Mouse (Mus musculus) hindbrain, embryonic 12.5 days (tissue): ENCODE data around the gene Bbs2. TPM values are rescaled to one million over a fixed set of nuclear protein-coding genes. Genes with fewer than 3 reads are reported as not detected.
"Not testable (repeated sequence)": the region's sequence is repeated elsewhere in the genome, so short reads cannot be mapped to it uniquely, and the experiment has no call there.

Experiments
- ATAC-seq: fragments of 200-750 bp; cut with Nextera tagmentation; 2 replicates; pipeline ENCODE4 v1.8.0; 2017; ENCODE audit warnings: moderate TSS enrichment; ENCODE audit not compliant: low FRiP score
- H3K27ac ChIP-seq: fragments of 300-500 bp; sonication (generic); 2 replicates; pipeline ENCODE4 v1.5.1; 2016; ENCODE audit warnings: mild to moderate bottlenecking
- H3K27me3 ChIP-seq: fragments of 300-500 bp; sonication (generic); 2 replicates; pipeline ENCODE4 v1.6.1; 2016; ENCODE audit warnings: mild to moderate bottlenecking
- H3K36me3 ChIP-seq: fragments of 300-500 bp; sonication (generic); 2 replicates; pipeline ENCODE4 v1.6.1; 2016; ENCODE audit warnings: mild to moderate bottlenecking
- H3K4me1 ChIP-seq: fragments of 300-500 bp; sonication (generic); 2 replicates; pipeline ENCODE4 v1.6.1; 2016
- H3K4me2 ChIP-seq: fragments of 300-500 bp; sonication (generic); replicated peaks from 2 replicates; pipeline ENCODE4 v1.6.1; 2016; ENCODE audit warnings: mild to moderate bottlenecking
- H3K4me3 ChIP-seq: fragments of 300-500 bp; sonication (generic); 2 replicates; pipeline ENCODE4 v1.5.1; 2016; ENCODE audit warnings: mild to moderate bottlenecking
- H3K9ac ChIP-seq: fragments of 300-500 bp; sonication (generic); 2 replicates; pipeline ENCODE4 v1.6.1; 2016; ENCODE audit warnings: mild to moderate bottlenecking, moderate library complexity
- H3K9me3 ChIP-seq: fragments of 300-500 bp; sonication (generic); replicated peaks from 2 replicates; pipeline ENCODE4 v1.6.1; 2016; ENCODE audit warnings: mild to moderate bottlenecking
- WGBS: fragments of 180-500 bp; shearing (Covaris S2); methylation state at CpG from one replicate; pipeline ENCODE4 v1.1.7; 2016; 5-methylcytosine and 5-hydroxymethylcytosine counted together
- polyA plus RNA-seq: library from polyadenylated mRNA; unstranded; fragments of >200 nt; fragmentation: Nextera tagmentation; extraction: Ambion mirVana; gene quantifications from 2 replicates; pipeline ENCODE4 v1.2.1, GENCODE M21; 2016

Gene Bbs2
- polyA plus RNA-seq = 22.9 and 23.4 TPM in 2 replicates

- H3K4me1 ChIP-seq = peaks cover 14% of the 10 kb centered on the region
- ATAC-seq = peak; percentile 99
- no peaks in the 10 kb centered on the region for H3K9me3 ChIP-seq
- H3K4me2 ChIP-seq = peak within 1 kb of the TSS; percentile 66
- no peaks in the 10 kb centered on the region for H3K36me3 ChIP-seq
- 2% methylated on average over 61 of the region's 61 CpGs for WGBS
- peak within 1 kb of the TSS; percentile 98 for H3K27ac ChIP-seq
- peak within 1 kb of the TSS; percentile 64 for H3K4me3 ChIP-seq
- H3K27me3 ChIP-seq = no peaks in the 10 kb centered on the region
- peak within 1 kb of the TSS; percentile 78 for H3K9ac ChIP-seq
These were observed at the start of gene Bbs2 for GRCm38 (mm10) chr8:94098081-94098974. TSS of gene Bbs2 (minus strand) at chr8:94098928.

DNA sequence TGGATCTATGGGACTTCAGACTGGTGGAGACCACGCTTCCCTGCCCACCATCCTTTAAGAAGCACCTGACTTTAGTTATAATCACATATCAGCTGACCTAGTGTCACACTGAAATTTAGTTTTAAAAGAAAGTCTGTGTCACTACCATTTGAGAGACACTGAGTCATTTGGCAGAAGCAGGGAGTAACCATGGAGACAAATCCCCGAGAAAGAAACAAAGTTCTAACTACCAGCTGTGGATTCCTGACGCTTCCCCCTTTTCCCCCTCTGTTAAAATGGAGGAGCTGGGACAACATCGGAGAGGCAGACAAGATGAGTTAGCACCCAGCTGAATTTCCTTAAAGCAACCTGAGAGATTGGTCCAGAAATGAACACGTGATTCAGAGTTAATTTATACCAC is 49.5 kb upstream of the Bbs2 start:
- 55% methylated on average over 5 of the region's 5 CpGs for WGBS
- no peak overlapping the region for H3K4me2 ChIP-seq

DNA sequence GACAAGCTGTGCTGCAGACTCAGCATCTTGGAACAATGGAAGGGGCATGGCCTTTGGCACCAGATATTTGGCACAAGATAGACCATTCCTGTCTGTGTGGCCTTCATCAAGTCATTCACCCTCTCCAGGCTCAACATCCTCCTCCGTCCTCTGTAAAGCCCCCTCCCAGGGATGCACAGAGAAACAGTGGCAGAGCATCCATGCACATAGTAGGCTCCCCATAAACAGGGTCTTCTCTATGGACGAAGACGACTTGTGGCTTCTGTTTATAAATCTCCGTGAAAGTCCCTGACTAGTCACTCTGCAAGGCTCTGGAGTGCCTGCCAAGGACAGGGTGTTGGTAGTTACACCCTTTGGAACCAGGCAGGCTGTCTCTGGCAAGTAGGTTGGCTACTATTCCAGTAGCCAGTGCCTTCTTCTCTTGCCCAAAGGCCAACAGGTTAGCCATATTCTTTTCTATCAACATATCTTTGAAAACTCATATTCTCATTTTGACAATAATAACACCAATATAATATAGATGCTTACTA is 41.6 kb upstream of the Bbs2 start:
- no peak overlapping the region for H3K27ac ChIP-seq
- 85% methylated on average over 4 of the region's 4 CpGs for WGBS
- peaks cover 4% of the 10 kb centered on the region; the same call in 1 of the 2 replicates for H3K27me3 ChIP-seq
- H3K9ac ChIP-seq = no peak overlapping the region
- no peak overlapping the region for H3K4me2 ChIP-seq
- H3K36me3 ChIP-seq = no peaks in the 10 kb centered on the region
- H3K4me1 ChIP-seq = no peaks in the 10 kb centered on the region
- ATAC-seq = no peak
- H3K9me3 ChIP-seq = no peaks in the 10 kb centered on the region
- no peak overlapping the region for H3K4me3 ChIP-seq

More for the DNA sequence above, 49.5 kb upstream of the Bbs2 start:
- Histone ChIP-seq H3K4me1 (peaks cover 13% of the 10 kb centered on the region), H3K36me3 (no peaks in the 10 kb centered on the region), H3K4me3 (no peak overlapping the region), H3K9me3 (no peaks in the 10 kb centered on the region), H3K27ac (no peak overlapping the region), H3K27me3 (peaks cover 9% of the 10 kb centered on the region; the same call in 1 of the 2 replicates), H3K9ac (no peak overlapping the region)
- no peak for ATAC-seq

GRCm38 (mm10) chr8:94136933-94137332 is 38.2 kb upstream of the Bbs2 start, which contains the start of gene Mt4:
TSS of gene Mt4 (plus strand) at chr8:94137197.
- Histone ChIP-seq H3K27ac (no peak within 1 kb of the TSS), H3K4me2 (no peak within 1 kb of the TSS), H3K36me3 (no peaks in the 10 kb centered on the region), H3K4me3 (no peak within 1 kb of the TSS), H3K9ac (no peak within 1 kb of the TSS), H3K4me1 (no peaks in the 10 kb centered on the region), H3K27me3 (peaks cover 4% of the 10 kb centered on the region; the same call in 1 of the 2 replicates), H3K9me3 (no peaks in the 10 kb centered on the region)
- WGBS = 54% methylated on average over 6 of the region's 6 CpGs
- ATAC-seq = no peak

DNA sequence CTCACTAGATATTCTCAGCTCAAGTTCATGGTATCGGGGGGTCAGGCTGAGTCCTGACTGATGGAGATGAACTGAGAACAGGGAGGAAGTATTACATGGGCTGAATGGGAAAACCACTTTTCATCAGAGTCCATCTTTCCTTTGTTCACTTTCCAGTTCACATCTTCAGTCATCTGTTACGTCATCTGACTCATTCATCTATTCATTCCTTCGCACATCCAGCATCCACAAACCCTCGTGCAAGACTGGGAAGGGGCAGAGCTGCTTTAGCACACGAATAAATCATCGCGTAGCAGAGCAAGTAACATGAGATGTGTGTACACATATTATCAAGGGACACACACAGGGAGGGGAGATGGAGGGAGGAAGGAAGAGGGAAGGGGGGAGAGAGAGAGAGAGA is 37.5 kb upstream of the Bbs2 start:
- Histone ChIP-seq H3K9me3 (no peaks in the 10 kb centered on the region), H3K4me1 (no peaks in the 10 kb centered on the region), H3K27me3 (peaks cover 4% of the 10 kb centered on the region; the same call in 1 of the 2 replicates), H3K4me2 (no peak overlapping the region), H3K4me3 (no peak overlapping the region), H3K9ac (no peak overlapping the region), H3K36me3 (no peaks in the 10 kb centered on the region), H3K27ac (no peak overlapping the region)
- ATAC-seq = no peak
- 84% methylated on average over 7 of the region's 7 CpGs for WGBS

DNA sequence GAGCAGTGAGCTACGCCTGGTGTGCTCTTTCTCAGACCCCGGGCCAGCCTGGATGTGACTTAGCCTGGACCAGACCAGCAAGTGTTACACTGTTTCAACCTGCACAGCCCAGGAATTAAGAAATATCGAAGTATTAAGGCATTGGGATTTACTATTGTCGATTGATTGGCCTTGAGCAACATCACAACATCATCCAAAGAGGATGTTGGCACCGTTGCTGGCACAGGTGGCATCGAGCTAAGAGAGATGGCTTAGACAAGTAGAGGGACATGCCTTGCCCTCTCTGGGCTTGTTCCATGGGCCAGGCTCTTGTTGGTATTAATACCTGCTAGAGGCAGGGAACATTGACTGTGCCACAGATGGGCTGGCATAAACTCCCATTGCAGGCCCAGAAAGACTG is 36.8 kb upstream of the Bbs2 start:
- Histone ChIP-seq H3K36me3 (no peaks in the 10 kb centered on the region), H3K4me3 (no peak overlapping the region), H3K9ac (no peak overlapping the region), H3K4me2 (no peak overlapping the region), H3K4me1 (no peaks in the 10 kb centered on the region), H3K9me3 (no peaks in the 10 kb centered on the region), H3K27me3 (peaks cover 4% of the 10 kb centered on the region; the same call in 1 of the 2 replicates), H3K27ac (no peak overlapping the region)
- WGBS = 89% methylated on average over 6 of the region's 6 CpGs
- ATAC-seq = no peak

DNA sequence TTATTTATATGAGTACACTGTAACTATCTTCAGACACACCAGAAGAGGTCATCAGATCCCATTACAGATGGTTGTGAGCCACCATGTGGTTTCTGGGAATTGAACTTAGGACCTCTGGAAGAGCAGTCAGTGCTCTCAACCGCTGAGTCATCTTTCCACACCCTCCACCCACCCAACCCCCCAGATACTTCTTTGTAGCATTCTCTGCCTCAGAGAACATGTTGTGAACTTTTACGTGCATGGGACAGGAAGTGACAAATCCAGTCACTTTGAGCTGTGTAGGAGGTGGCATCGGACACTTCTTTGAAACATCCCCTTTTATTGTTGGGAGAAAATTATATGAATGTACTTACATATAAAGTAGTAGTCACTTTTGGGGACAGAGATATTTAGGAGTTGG is 35.9 kb upstream of the Bbs2 start:
- H3K9ac ChIP-seq, H3K4me1 ChIP-seq, ATAC-seq, H3K27me3 ChIP-seq, H3K36me3 ChIP-seq, H3K9me3 ChIP-seq, H3K4me3 ChIP-seq, H3K4me2 ChIP-seq, H3K27ac ChIP-seq: not testable (repeated sequence)
- WGBS = 70% methylated on average over 3 of the region's 3 CpGs

GRCm38 (mm10) chr8:94132096-94132495 is 33.4 kb upstream of the Bbs2 start:
- no peak overlapping the region for H3K9ac ChIP-seq
- no peak for ATAC-seq

GRCm38 (mm10) chr8:94130126-94130525 is 31.4 kb upstream of the Bbs2 start:
- no peak overlapping the region for H3K9ac ChIP-seq
- H3K4me2 ChIP-seq = no peak overlapping the region
- WGBS = 87% methylated on average over 4 of the region's 4 CpGs
- H3K27me3 ChIP-seq = no peaks in the 10 kb centered on the region
- 0 out of 2 replicates have a peak, but pooled peaks cover 4% of the 10 kb centered on the region for H3K4me1 ChIP-seq
- H3K9me3 ChIP-seq = no peaks in the 10 kb centered on the region
- no peaks in the 10 kb centered on the region for H3K36me3 ChIP-seq
- H3K27ac ChIP-seq = no peak overlapping the region
- no peak overlapping the region for H3K4me3 ChIP-seq
- no peak for ATAC-seq

More at GRCm38 (mm10) chr8:94132096-94132495, 33.4 kb upstream of the Bbs2 start:
- Histone ChIP-seq H3K27ac (no peak overlapping the region), H3K4me3 (no peak overlapping the region), H3K4me1 (0 out of 2 replicates have a peak, but pooled peaks cover 4% of the 10 kb centered on the region), H3K27me3 (peaks cover 4% of the 10 kb centered on the region; the same call in 1 of the 2 replicates), H3K4me2 (no peak overlapping the region), H3K9me3 (no peaks in the 10 kb centered on the region), H3K36me3 (no peaks in the 10 kb centered on the region)
- 76% methylated on average over 5 of the region's 5 CpGs for WGBS

- ATAC-seq = no peak
- 73% methylated on average over 6 of the region's 6 CpGs for WGBS
- H3K4me1 ChIP-seq = 0 out of 2 replicates have a peak, but pooled peaks cover 4% of the 10 kb centered on the region
These were observed 30.5 kb upstream of the Bbs2 start for GRCm38 (mm10) chr8:94129133-94129789.

GRCm38 (mm10) chr8:94127711-94128110 is 29.0 kb upstream of the Bbs2 start:
- Histone ChIP-seq H3K27ac (no peak overlapping the region), H3K9me3 (no peaks in the 10 kb centered on the region), H3K36me3 (no peaks in the 10 kb centered on the region), H3K9ac (no peak overlapping the region), H3K4me3 (no peak overlapping the region), H3K4me2 (no peak overlapping the region), H3K4me1 (peaks cover 12% of the 10 kb centered on the region; the same call in 1 of the 2 replicates), H3K27me3 (no peaks in the 10 kb centered on the region)
- ATAC-seq = no peak
- 72% methylated on average over 6 of the region's 6 CpGs for WGBS

More at GRCm38 (mm10) chr8:94129133-94129789, 30.5 kb upstream of the Bbs2 start:
- no peaks in the 10 kb centered on the region for H3K36me3 ChIP-seq
- no peak overlapping the region for H3K4me3 ChIP-seq
- H3K4me2 ChIP-seq = no peak overlapping the region
- no peaks in the 10 kb centered on the region for H3K27me3 ChIP-seq
- H3K9ac ChIP-seq = no peak overlapping the region
- H3K27ac ChIP-seq = no peak overlapping the region
- no peaks in the 10 kb centered on the region for H3K9me3 ChIP-seq
